Mouse (Mus musculus): Measurements from ENCODE around the gene Rsl1d1.

DNA sequence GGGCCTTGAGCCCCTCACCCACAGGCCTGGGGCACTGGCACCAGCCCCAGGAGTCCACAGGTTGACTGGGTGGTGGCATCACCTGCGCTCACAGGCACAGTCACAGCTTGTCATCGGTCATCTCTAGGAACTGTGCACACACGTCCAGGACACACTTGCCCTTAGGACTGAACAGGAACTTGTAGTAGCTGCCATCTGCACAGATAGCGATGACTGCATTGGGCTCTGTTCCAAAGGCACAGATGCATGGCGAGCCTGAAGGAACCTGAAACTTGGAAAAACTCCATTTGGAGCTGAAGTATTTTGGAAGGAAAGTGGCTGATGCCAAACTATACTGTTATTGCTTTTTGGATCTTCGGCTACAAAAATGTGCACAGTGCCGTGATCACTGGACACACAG is 13.0 kb downstream of the Rsl1d1 start:
- TF ChIP-seq GATA1 (IDR thresholded peaks at IDR 0.05; ENCODE audit: borderline replicate concordance, low read length) (no peak), CTCF (IDR thresholded peaks at IDR 0.05; ENCODE audit: low read depth, low read length) (no peak), TAL1 (conservative IDR thresholded peaks at IDR 0.05; ENCODE audit: low read depth, low read length) (no peak), POLR2AphosphoS5 (IDR thresholded peaks at IDR 0.05; ENCODE audit: insufficient replicate concordance, low read depth, low read length) (no peak)

All from G1E (cell line).